27 mouse cellular contexts compared by ENCODE assay signal in the genomic region with DNA sequence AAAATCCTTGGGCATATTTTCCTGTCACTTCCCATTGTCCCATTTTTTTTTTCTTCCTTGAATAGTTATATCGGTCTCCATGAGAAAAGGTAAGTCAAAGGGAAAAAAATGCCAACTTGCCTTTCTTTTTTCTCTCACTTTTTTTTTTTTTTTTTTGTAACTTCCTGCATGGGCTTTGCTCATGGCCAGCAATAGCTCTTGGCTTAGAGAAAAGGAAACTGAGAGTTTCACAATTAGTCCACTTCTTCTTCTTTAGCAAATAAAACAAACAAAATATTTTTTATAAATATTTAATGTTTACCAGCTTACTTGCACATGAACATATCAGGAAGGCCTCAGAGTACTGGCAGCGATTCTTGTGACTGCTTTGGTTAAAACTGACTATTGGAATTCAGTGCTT. TPM values are rescaled to one million over a fixed set of nuclear protein-coding genes. Genes with fewer than 3 reads are reported as not detected.
DNase-seq lines count a peak whose midpoint lies in the region; ATAC-seq and TF ChIP-seq lines count a peak whose summit lies in the region.
"Had no signal": no experiment of that assay in that cellular context is flagged by ENCODE, and none has a peak within 500 bp of the region (broad histone marks: within the 10 kb centered on the region; RNA-seq: fewer than 3 reads in every experiment).

No protein-coding gene starts in this region.

- H3K36me3 ChIP-seq in kidney, adult 2 months (ENCODE audit: control insufficient read depth, insufficient read depth, low read length), result no peaks in the 10 kb centered on the region
- H3K36me3 ChIP-seq in kidney, embryonic 15.5 days, result no peaks in the 10 kb centered on the region
- H3K36me3 ChIP-seq in hindbrain, embryonic 13.5 days, result no peaks in the 10 kb centered on the region
- H3K36me3 ChIP-seq in midbrain, postnatal 0 days (ENCODE audit: insufficient read depth, low read length), result no peaks in the 10 kb centered on the region
- H3K36me3 ChIP-seq: hindbrain, embryonic 10.5 days; limb, embryonic 10.5 days; limb, embryonic 15.5 days; neural tube, embryonic 15.5 days had no signal

- no peaks in the 10 kb centered on the region; the same call in 1 of the 2 replicates for H3K4me1 ChIP-seq in kidney, adult 2 months (ENCODE audit: control insufficient read depth, insufficient read depth, low read length)
- no peaks in the 10 kb centered on the region for H3K4me1 ChIP-seq in kidney, embryonic 15.5 days
- H3K4me1 ChIP-seq in hindbrain, embryonic 13.5 days (replicated peaks), result no peaks in the 10 kb centered on the region
- H3K4me1 ChIP-seq in midbrain, postnatal 0 days (ENCODE audit: insufficient read depth, low read length), result no peaks in the 10 kb centered on the region
- H3K4me1 ChIP-seq: hindbrain, embryonic 10.5 days; limb, embryonic 10.5 days; limb, embryonic 15.5 days; neural tube, embryonic 15.5 days had no signal

- no peak overlapping the region for H3K4me3 ChIP-seq in kidney, adult 2 months (ENCODE audit: insufficient read depth, low read depth, low read length)
- H3K4me3 ChIP-seq in kidney, embryonic 15.5 days (replicated peaks), result no peak overlapping the region
- no peak overlapping the region for H3K4me3 ChIP-seq in hindbrain, embryonic 13.5 days
- no peak overlapping the region for H3K4me3 ChIP-seq in midbrain, postnatal 0 days (ENCODE audit: low read depth, low read length)
- H3K4me3 ChIP-seq: erythroblast, embryonic 14.5 days; hindbrain, embryonic 10.5 days; limb, embryonic 10.5 days; limb, embryonic 15.5 days; neural tube, embryonic 15.5 days had no signal

- no peak overlapping the region for H3K4me2 ChIP-seq in kidney, embryonic 15.5 days
- H3K4me2 ChIP-seq in hindbrain, embryonic 13.5 days, result no peak overlapping the region
- no peak overlapping the region for H3K4me2 ChIP-seq in midbrain, postnatal 0 days (ENCODE audit: low read depth, low read length, poor library complexity, severe bottlenecking)
- H3K4me2 ChIP-seq: limb, embryonic 15.5 days; neural tube, embryonic 15.5 days had no signal

- TF ChIP-seq POLR2A in kidney, adult 2 months (IDR thresholded peaks at IDR 0.05; ENCODE audit: low read depth, low read length), result no peak

- H3K27me3 ChIP-seq in kidney, adult 2 months (replicated peaks; ENCODE audit: control insufficient read depth, insufficient read depth, low read length), result no peaks in the 10 kb centered on the region
- H3K27me3 ChIP-seq in kidney, embryonic 15.5 days, result no peaks in the 10 kb centered on the region
- peaks cover 4% of the 10 kb centered on the region; the same call in 1 of the 2 replicates for H3K27me3 ChIP-seq in hindbrain, embryonic 13.5 days
- no peaks in the 10 kb centered on the region for H3K27me3 ChIP-seq in midbrain, postnatal 0 days (ENCODE audit: insufficient read depth, low read length)
- H3K27me3 ChIP-seq: limb, embryonic 15.5 days; neural tube, embryonic 15.5 days had no signal

- DNase-seq in kidney, adult 2 months, result no peak
- DNase-seq in 416B (ENCODE audit: low read depth) (peak; percentile 66), adipocyte (ENCODE audit: low spot score) (peak; percentile 26)
- peak; percentile 44 for DNase-seq in induced T-regulatory cell, adult 2 months (ENCODE audit: low read depth)
- no peak for DNase-seq in midbrain, postnatal 0 days (ENCODE audit: low spot score)
- DNase-seq: adrenal gland, postnatal 10 days; cerebellum, adult 11-12 months; cerebellum, adult 9-11 months; forebrain, postnatal 0 days; gastrocnemius, postnatal 10 days; heart, postnatal 14 days; kidney, adult 11 months; kidney, postnatal 36 days; layer of hippocampus, postnatal 36 days; lung, postnatal 4 days; midbrain, embryonic 14.5 days; retina, postnatal 1 day; right cerebral cortex, postnatal 25 days; thymus, postnatal 4 days had no signal

- H3K9ac ChIP-seq in kidney, embryonic 15.5 days, result no peak overlapping the region
- H3K9ac ChIP-seq in hindbrain, embryonic 13.5 days, result no peak overlapping the region
- no peak overlapping the region for H3K9ac ChIP-seq in midbrain, postnatal 0 days (replicated peaks; ENCODE audit: low read length, poor library complexity, severe bottlenecking)
- H3K9ac ChIP-seq: forebrain, postnatal 0 days; limb, embryonic 15.5 days; neural tube, embryonic 15.5 days had no signal

- no peak for ATAC-seq in kidney, embryonic 15.5 days (replicated peaks; ENCODE audit: low FRiP score)
- ATAC-seq in hindbrain, embryonic 13.5 days (ENCODE audit: low FRiP score), result no peak
- no peak for ATAC-seq in midbrain, postnatal 0 days (ENCODE audit: low FRiP score)
- ATAC-seq: forebrain, postnatal 0 days; hindbrain, postnatal 0 days had no signal

- WGBS in kidney, adult 2 months, result 70% methylated on average over 2 of the region's 2 CpGs
- WGBS in kidney, embryonic 15.5 days, result 82% methylated on average over 2 of the region's 2 CpGs
- WGBS in hindbrain, embryonic 13.5 days, result 84% methylated on average over 2 of the region's 2 CpGs
- 89% methylated on average over 2 of the region's 2 CpGs for WGBS in midbrain, postnatal 0 days

- H3K9me3 ChIP-seq in kidney, embryonic 15.5 days (replicated peaks), result no peaks in the 10 kb centered on the region
- no peaks in the 10 kb centered on the region for H3K9me3 ChIP-seq in hindbrain, embryonic 13.5 days
- H3K9me3 ChIP-seq in midbrain, postnatal 0 days (ENCODE audit: low read length), result no peaks in the 10 kb centered on the region
- H3K9me3 ChIP-seq: hindbrain, embryonic 10.5 days; limb, embryonic 10.5 days; limb, embryonic 15.5 days; neural tube, embryonic 15.5 days had no signal

- peak overlapping the region; percentile 61; the same call in 1 of the 2 replicates for H3K27ac ChIP-seq in kidney, adult 2 months (ENCODE audit: insufficient read depth, low read depth, low read length)
- no peak overlapping the region for H3K27ac ChIP-seq in kidney, embryonic 15.5 days
- H3K27ac ChIP-seq in hindbrain, embryonic 13.5 days, result no peak overlapping the region
- no peak overlapping the region for H3K27ac ChIP-seq in midbrain, postnatal 0 days (ENCODE audit: low read depth, low read length)
- H3K27ac ChIP-seq: hindbrain, embryonic 10.5 days; hindbrain, postnatal 0 days; limb, embryonic 10.5 days; limb, embryonic 15.5 days; neural tube, embryonic 15.5 days had no signal

- TF ChIP-seq CTCF in kidney, adult 2 months (conservative IDR thresholded peaks at IDR 0.05; ENCODE audit: insufficient read depth, insufficient read length, low read depth, low read length), result no peak
- no peak for TF ChIP-seq CTCF in midbrain, postnatal 0 days (IDR thresholded peaks at IDR 0.05)

RNA-seq across cellular contexts. Expression of gene Cbwd1, which starts 4.8 kb away (rescaled TPM):
- polyA plus RNA-seq in kidney, adult 2 months (2012; rRNA removed), result 2.2 and 3.5 TPM in 2 replicates
- polyA plus RNA-seq in kidney, embryonic 15.5 days (2015; fragmentation: Nextera tagmentation; extraction: Ambion mirVana), result 21.8 and 24.5 TPM in 2 replicates
- polyA plus RNA-seq in hindbrain, embryonic 13.5 days (2015; fragmentation: Nextera tagmentation; extraction: Ambion mirVana), result 17.3 and 19.3 TPM in 2 replicates
- 9.5 and 11.7 TPM in 2 replicates for total RNA-seq in midbrain, postnatal 0 days (2014; rRNA removed)
- polyA plus RNA-seq in midbrain, postnatal 0 days (2015; fragmentation: Nextera tagmentation; extraction: Ambion mirVana), result 6.6 and 6.8 TPM in 2 replicates

RNA-seq across cellular contexts. Expression of gene Dock8, which starts 33.1 kb away (rescaled TPM):
- polyA plus RNA-seq in kidney, adult 2 months (2012; rRNA removed), result 17.8 and 18.4 TPM in 2 replicates
- polyA plus RNA-seq in kidney, embryonic 15.5 days (2015; fragmentation: Nextera tagmentation; extraction: Ambion mirVana), result 3.7 and 4.2 TPM in 2 replicates
- polyA plus RNA-seq in hindbrain, embryonic 13.5 days (2015; fragmentation: Nextera tagmentation; extraction: Ambion mirVana), result 1.4 and 2.2 TPM in 2 replicates
- 0.44 and 0.71 TPM in 2 replicates for total RNA-seq in midbrain, postnatal 0 days (2014; rRNA removed)
- polyA plus RNA-seq in midbrain, postnatal 0 days (2015; fragmentation: Nextera tagmentation; extraction: Ambion mirVana), result 0.47 and 0.77 TPM in 2 replicates

Comparison
In these comparisons a context has a peak if more than half of its experiments do, and no peak if none do; other contexts are left out.
1. DNase-seq: peak in 416B (single experiment), adipocyte (single experiment) and induced T-regulatory cell, adult 2 months (single experiment); none in kidney, adult 2 months (single experiment) and midbrain, postnatal 0 days (single experiment).